Mouse (Mus musculus) ES-CJ7 (cell line): ENCODE results near the gene Ubxn6.

Experiments
- DNase-seq: peaks from one replicate; pipeline ENCODE4 v3.0.0; 2011; ENCODE audit warnings: low read depth, low spot score

Ubxn6 gene

GRCm38 (mm10) chr17:56024931-56025330, 49.9 kb downstream of the Ubxn6 start:
- DNase-seq: no peak

- DNase-seq: no peak
Observed at GRCm38 (mm10) chr17:56024476-56024875, 50.4 kb downstream of the Ubxn6 start.

- DNase-seq: no peak
Observed at GRCm38 (mm10) chr17:56023386-56023785, 51.4 kb downstream of the Ubxn6 start.

GRCm38 (mm10) chr17:56022989-56023290, 51.9 kb downstream of the Ubxn6 start:
- DNase-seq: no peak

GRCm38 (mm10) chr17:56022131-56022988, 52.5 kb downstream of the Ubxn6 start:
- DNase-seq: no peak

- no peak for DNase-seq
Observed at GRCm38 (mm10) chr17:56021161-56021910, 53.5 kb downstream of the Ubxn6 start.

- DNase-seq: no peak
Observed at GRCm38 (mm10) chr17:56020400-56021084, 54.3 kb downstream of the Ubxn6 start.

GRCm38 (mm10) chr17:56018347-56019131, 56.3 kb downstream of the Ubxn6 start:
- peak; percentile 79 for DNase-seq

GRCm38 (mm10) chr17:56017848-56018247, 57.0 kb downstream of the Ubxn6 start:
- no peak for DNase-seq
